Mouse (Mus musculus) liver, adult 2 months (tissue): ENCODE results near the gene Arhgap27.

ENCODE experiments used
- CTCF ChIP-seq: fragments of 200-500 bp; IDR thresholded peaks from 2 replicates; pipeline ENCODE4 v1.5.1; 2011; ENCODE audit warnings: low read depth, low read length, control low read depth
- POLR2A ChIP-seq: fragments of 200-500 bp; IDR thresholded peaks from 2 replicates; pipeline ENCODE4 v1.6.1; 2011; ENCODE audit warnings: low read length, control low read depth; ENCODE audit not compliant: insufficient read depth; ENCODE audit errors: extremely low read depth

GRCm38 (mm10) chr11:103359841-103360641, 3.5 kb downstream of the Arhgap27 start:
- TF ChIP-seq POLR2A = no peak
- TF ChIP-seq CTCF = peak; percentile 82
